Mouse (Mus musculus) left cerebral cortex, postnatal 14 days (tissue): Measurements from ENCODE around the gene Cd8a. TPM values are rescaled to one million over a fixed set of nuclear protein-coding genes. Genes with fewer than 3 reads are reported as not detected.

ENCODE experiments used
- DNase-seq, 2 experiments: peaks; one replicate each; pipeline ENCODE4 v3.0.0; 2021 to 2022; ENCODE audit warnings: low spot score in 2 of 2, mixed read lengths in 1 of 2
- intact Hi-C: fragments of 180-260 bp; cut with DNase I; formaldehyde crosslinking; loops from one replicate; pipeline ENCODE4 v1.15.1; 2025
- total RNA-seq, 2 experiments: library from RNA; stranded (reverse); gene quantifications; 2 replicates each; pipeline ENCODE4 v1.2.3; 2021

The Cd8a gene
- total RNA-seq, 2 experiments from 2014 or later: not detected

- intact Hi-C loops: no loop called here
- no peak for DNase-seq
Observed at GRCm38 (mm10) chr6:71363995-71364394, 9.2 kb upstream of the Cd8a start.

GRCm38 (mm10) chr6:71369416-71369815 is 3.8 kb upstream of the Cd8a start:
- DNase-seq: no peak
- intact Hi-C loops: no loop called here

GRCm38 (mm10) chr6:71371085-71371605 is 2.1 kb upstream of the Cd8a start:
- DNase-seq: no peak
- intact Hi-C loops: no loop called here

GRCm38 (mm10) chr6:71372041-71372720 is 1.0 kb upstream of the Cd8a start:
- no peak for DNase-seq
- intact Hi-C loops: no loop called here

GRCm38 (mm10) chr6:71374311-71374829 is 1.1 kb downstream of the Cd8a start:
- intact Hi-C loops: no loop called here
- DNase-seq: no peak

GRCm38 (mm10) chr6:71374921-71375320 is 1.7 kb downstream of the Cd8a start:
- intact Hi-C loops: no loop called here
- DNase-seq: no peak

- intact Hi-C loops: no loop called here
- DNase-seq: no peak
Observed at GRCm38 (mm10) chr6:71376711-71377110, 3.5 kb downstream of the Cd8a start.

- intact Hi-C loops: no loop called here
- no peak for DNase-seq
Observed at GRCm38 (mm10) chr6:71381654-71382053, 8.4 kb downstream of the Cd8a start.

GRCm38 (mm10) chr6:71390496-71390895 is 17.3 kb downstream of the Cd8a start:
- intact Hi-C loops: no loop called here
- DNase-seq: no peak

GRCm38 (mm10) chr6:71396016-71396415 is 22.8 kb downstream of the Cd8a start:
- intact Hi-C loops: loop anchor here (5.0 kb wide), 1 partner anchor 229 kb away; no protein-coding TSS in a partner anchor

GRCm38 (mm10) chr6:71396761-71397160 is 23.5 kb downstream of the Cd8a start:
- DNase-seq: no peak
- intact Hi-C loops: loop anchor here (5.0 kb wide), 1 partner anchor 229 kb away; no protein-coding TSS in a partner anchor

More at GRCm38 (mm10) chr6:71396016-71396415, 22.8 kb downstream of the Cd8a start:
- no peak for DNase-seq

GRCm38 (mm10) chr6:71398829-71399609 is 25.8 kb downstream of the Cd8a start:
- intact Hi-C loops: loop anchor here (5.0 kb wide), 1 partner anchor 232 kb away; no protein-coding TSS in a partner anchor
- peak; percentile 53 to 62 for DNase-seq

GRCm38 (mm10) chr6:71414624-71415023 is 41.4 kb downstream of the Cd8a start:
- DNase-seq: no peak
- intact Hi-C loops: no loop called here

GRCm38 (mm10) chr6:71415446-71415845 is 42.2 kb downstream of the Cd8a start:
- intact Hi-C loops: no loop called here
- no peak for DNase-seq

GRCm38 (mm10) chr6:71418874-71419273 is 45.6 kb downstream of the Cd8a start:
- intact Hi-C loops: no loop called here
- DNase-seq: no peak

GRCm38 (mm10) chr6:71420848-71421247 is 47.6 kb downstream of the Cd8a start:
- DNase-seq: no peak
- intact Hi-C loops: no loop called here

GRCm38 (mm10) chr6:71422162-71422561 is 48.9 kb downstream of the Cd8a start:
- intact Hi-C loops: no loop called here
- DNase-seq: no peak

GRCm38 (mm10) chr6:71423116-71423515 is 49.9 kb downstream of the Cd8a start:
- intact Hi-C loops: no loop called here
- peak in 1 of 2 experiments; percentile 31 for DNase-seq

- intact Hi-C loops: no loop called here
- DNase-seq: peak in 1 of 2 experiments; percentile 10
Observed at GRCm38 (mm10) chr6:71425681-71426080, 52.5 kb downstream of the Cd8a start.
